Mouse (Mus musculus): ENCODE data around the gene Ccdc65. TPM values are rescaled to one million over a fixed set of nuclear protein-coding genes. Genes with fewer than 3 reads are reported as not detected.

Ccdc65 gene
- polyA plus RNA-seq, 1 experiment from 2014 or later: 0.90 TPM

Other genes starting within 250 kb of the Ccdc65 start
- gene OR5BS1P, start 238.3 kb upstream of the Ccdc65 start, polyA plus RNA-seq (2016; fragmentation: Nextera tagmentation; extraction: Ambion mirVana): not detected in 2 replicates
- gene Lalba, start 225.5 kb upstream of the Ccdc65 start, polyA plus RNA-seq (2016; fragmentation: Nextera tagmentation; extraction: Ambion mirVana): 0.49 TPM in 1 of 2 replicates, not detected in the other
- gene Olfr279, start 215.8 kb upstream of the Ccdc65 start, polyA plus RNA-seq (2016; fragmentation: Nextera tagmentation; extraction: Ambion mirVana): not detected in 2 replicates
- gene Kansl2, start 173.9 kb upstream of the Ccdc65 start, polyA plus RNA-seq (2016; fragmentation: Nextera tagmentation; extraction: Ambion mirVana): 144 and 145 TPM in 2 replicates
- 59.8 and 62.0 TPM in 2 replicates for gene Ccnt1, start 137.3 kb upstream of the Ccdc65 start, polyA plus RNA-seq (2016; fragmentation: Nextera tagmentation; extraction: Ambion mirVana)
- 0.29 TPM in 1 of 2 replicates, not detected in the other for gene 4930415O20Rik, start 137.2 kb upstream of the Ccdc65 start, polyA plus RNA-seq (2016; fragmentation: Nextera tagmentation; extraction: Ambion mirVana)
- 9.4 and 11.9 TPM in 2 replicates for gene Adcy6, start 98.1 kb upstream of the Ccdc65 start, polyA plus RNA-seq (2016; fragmentation: Nextera tagmentation; extraction: Ambion mirVana)
- gene Cacnb3, start 77.4 kb upstream of the Ccdc65 start, polyA plus RNA-seq (2016; fragmentation: Nextera tagmentation; extraction: Ambion mirVana): 19.9 and 21.7 TPM in 2 replicates
- gene Ddx23, start 45.3 kb upstream of the Ccdc65 start, polyA plus RNA-seq (2016; fragmentation: Nextera tagmentation; extraction: Ambion mirVana): 27.3 and 28.5 TPM in 2 replicates
- 1.8 and 2.2 TPM in 2 replicates for gene Rnd1, start 30.7 kb upstream of the Ccdc65 start, polyA plus RNA-seq (2016; fragmentation: Nextera tagmentation; extraction: Ambion mirVana)
- 16.7 and 17.1 TPM in 2 replicates for gene Fkbp11, start 20.0 kb downstream of the Ccdc65 start, polyA plus RNA-seq (2016; fragmentation: Nextera tagmentation; extraction: Ambion mirVana)
- gene Arf3, start 55.0 kb downstream of the Ccdc65 start, polyA plus RNA-seq (2016; fragmentation: Nextera tagmentation; extraction: Ambion mirVana): 42.1 and 42.5 TPM in 2 replicates
- gene Wnt10b, start 69.9 kb downstream of the Ccdc65 start, polyA plus RNA-seq (2016; fragmentation: Nextera tagmentation; extraction: Ambion mirVana): 0.12 and 0.33 TPM in 2 replicates
- gene Wnt1, start 81.7 kb downstream of the Ccdc65 start, polyA plus RNA-seq (2016; fragmentation: Nextera tagmentation; extraction: Ambion mirVana): 0.49 and 1.3 TPM in 2 replicates
- gene Ddn, start 101.3 kb downstream of the Ccdc65 start, polyA plus RNA-seq (2016; fragmentation: Nextera tagmentation; extraction: Ambion mirVana): 0.10 TPM in 1 of 2 replicates, not detected in the other
- gene Prkag1, start 123.3 kb downstream of the Ccdc65 start, polyA plus RNA-seq (2016; fragmentation: Nextera tagmentation; extraction: Ambion mirVana): 90.4 and 93.5 TPM in 2 replicates
- gene Kmt2d, start 163.0 kb downstream of the Ccdc65 start, polyA plus RNA-seq (2016; fragmentation: Nextera tagmentation; extraction: Ambion mirVana): 10.8 and 11.8 TPM in 2 replicates
- gene Rhebl1, start 186.3 kb downstream of the Ccdc65 start, polyA plus RNA-seq (2016; fragmentation: Nextera tagmentation; extraction: Ambion mirVana): 22.2 and 25.9 TPM in 2 replicates
- 0.24 and 0.48 TPM in 2 replicates for gene Dhh, start 190.3 kb downstream of the Ccdc65 start, polyA plus RNA-seq (2016; fragmentation: Nextera tagmentation; extraction: Ambion mirVana)
- gene Lmbr1l, start 210.0 kb downstream of the Ccdc65 start, polyA plus RNA-seq (2016; fragmentation: Nextera tagmentation; extraction: Ambion mirVana): 23.9 and 25.3 TPM in 2 replicates
- 2,760 and 2,766 TPM in 2 replicates for gene Tuba1b, start 226.4 kb downstream of the Ccdc65 start, polyA plus RNA-seq (2016; fragmentation: Nextera tagmentation; extraction: Ambion mirVana)
- not detected in 2 replicates for gene Gm49450, start 245.3 kb downstream of the Ccdc65 start, polyA plus RNA-seq (2016; fragmentation: Nextera tagmentation; extraction: Ambion mirVana)
- 2,769 and 3,107 TPM in 2 replicates for gene Tuba1a, start 245.5 kb downstream of the Ccdc65 start, polyA plus RNA-seq (2016; fragmentation: Nextera tagmentation; extraction: Ambion mirVana)

All from forebrain, embryonic 10.5 days (tissue).